Mouse (Mus musculus) heart, postnatal 0 days (tissue): Measurements from ENCODE around the gene Cldn14.

ENCODE experiments used
- CTCF ChIP-seq: IDR thresholded peaks from 2 replicates; pipeline ENCODE4 v1.5.1; 2016; ENCODE audit warnings: antibody characterized with exemption, control low read depth, low read depth
- EP300 ChIP-seq: IDR thresholded peaks from 2 replicates; pipeline ENCODE4 v1.6.1; 2016; ENCODE audit warnings: antibody characterized with exemption, low read depth

GRCm38 (mm10) chr16:93982341-93982740 lies 26.3 kb downstream of the Cldn14 start:
- no peak for TF ChIP-seq CTCF
- no peak for TF ChIP-seq EP300
